Mouse (Mus musculus): ENCODE data around the gene 4931428F04Rik.
A peak's percentile ranks its signal among the peaks of the same experiment; 100 is the strongest.
"Not testable (repeated sequence)": the region's sequence is repeated elsewhere in the genome, so short reads cannot be mapped to it uniquely, and the experiment has no call there.

4931428F04Rik gene

GRCm38 (mm10) chr8:105307670-105308069, 18.0 kb upstream of the 4931428F04Rik start:
- DNase-seq (ENCODE audit: low read depth, low spot score), result no peak

- DNase-seq (ENCODE audit: low read depth, low spot score), result no peak
Measured at GRCm38 (mm10) chr8:105306146-105306691, 16.6 kb upstream of the 4931428F04Rik start.

- no peak for DNase-seq (ENCODE audit: low read depth, low spot score)
Measured at GRCm38 (mm10) chr8:105305211-105306145, 15.8 kb upstream of the 4931428F04Rik start, which contains the start of gene Elmo3. Gene Elmo3, plus strand, starts transcription at chr8:105305601.

GRCm38 (mm10) chr8:105304325-105305210, 14.9 kb upstream of the 4931428F04Rik start:
- DNase-seq (ENCODE audit: low read depth, low spot score), result no peak

GRCm38 (mm10) chr8:105303874-105304273, 14.2 kb upstream of the 4931428F04Rik start:
- no peak for DNase-seq (ENCODE audit: low read depth, low spot score)

DNA sequence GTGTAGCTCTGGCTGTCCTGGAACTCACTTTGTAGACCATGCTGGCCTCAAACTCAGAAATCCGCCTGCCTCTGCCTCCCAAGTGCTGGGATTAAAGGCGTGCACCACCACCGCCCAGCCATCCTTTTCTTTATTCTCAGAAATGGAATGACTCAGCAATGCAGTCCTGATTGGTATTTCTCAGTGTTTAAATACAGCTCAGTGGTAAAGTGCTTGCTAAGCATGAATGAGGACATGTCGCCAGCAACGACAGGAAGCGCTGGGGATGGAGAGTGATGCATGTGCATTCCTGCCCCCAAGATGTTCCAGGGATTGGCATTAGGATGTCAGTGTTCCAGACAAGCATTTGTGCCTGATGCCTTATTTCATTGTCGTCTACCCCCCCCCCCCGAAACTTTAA, 13.7 kb upstream of the 4931428F04Rik start:
- DNase-seq (ENCODE audit: low read depth, low spot score), result no peak

GRCm38 (mm10) chr8:105299962-105300361, 10.3 kb upstream of the 4931428F04Rik start:
- DNase-seq (ENCODE audit: low read depth, low spot score), result peak; percentile 84

DNA sequence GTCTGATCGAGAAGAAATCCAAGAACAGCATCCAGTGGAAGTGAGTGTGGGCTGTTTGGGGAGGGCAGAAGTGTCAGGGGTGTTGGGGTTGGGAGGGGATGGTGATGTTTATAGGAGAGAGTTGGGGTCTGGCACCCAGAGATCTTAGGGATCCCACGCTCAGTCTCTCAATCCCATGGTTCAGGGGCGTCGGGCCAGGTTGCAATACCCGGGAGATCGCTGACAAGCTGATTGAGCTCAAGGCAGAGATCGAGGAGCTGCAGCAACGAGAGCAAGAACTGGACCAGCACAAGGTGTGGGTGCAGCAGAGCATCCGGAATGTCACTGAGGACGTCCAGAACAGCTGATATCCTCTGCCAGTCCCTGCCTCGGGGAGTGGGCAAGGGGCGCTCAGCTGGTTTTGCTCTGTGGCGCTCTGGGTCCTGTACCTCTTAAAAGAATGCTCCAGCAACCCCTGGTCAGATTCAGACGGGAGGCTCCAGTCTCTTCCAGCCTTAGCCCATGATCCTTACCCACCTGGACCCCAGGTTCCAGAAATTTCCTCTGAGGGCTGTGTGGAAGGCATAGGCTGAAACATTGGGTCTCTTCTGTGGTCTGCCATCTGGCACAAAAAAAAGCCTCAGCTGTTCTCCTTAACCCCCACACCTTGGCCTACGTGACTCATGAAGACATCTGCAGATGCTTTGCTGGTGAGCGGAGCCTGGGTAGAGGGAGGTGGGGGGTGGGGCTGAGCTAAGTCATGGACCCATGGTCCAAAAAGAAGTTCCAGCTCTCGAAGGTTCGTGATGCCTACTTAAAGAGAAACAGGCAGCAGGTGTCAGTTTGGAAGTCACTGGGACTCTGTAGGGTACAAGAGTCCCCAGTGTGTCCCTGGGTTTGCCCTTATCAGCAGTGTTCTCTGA, 8.9 kb upstream of the 4931428F04Rik start:
- DNase-seq (ENCODE audit: low read depth, low spot score), result no peak

GRCm38 (mm10) chr8:105297511-105298192, 8.0 kb upstream of the 4931428F04Rik start, which contains the start of gene E2f4:
Gene E2f4, plus strand, starts transcription at chr8:105297663.
- DNase-seq (ENCODE audit: low read depth, low spot score), result peak; percentile 78

GRCm38 (mm10) chr8:105295895-105296573, 6.4 kb upstream of the 4931428F04Rik start, which contains the start of gene Exoc3l:
Gene Exoc3l, minus strand, starts transcription at chr8:105296101.
- no peak for DNase-seq (ENCODE audit: low read depth, low spot score)

- no peak for DNase-seq (ENCODE audit: low read depth, low spot score)
Measured at GRCm38 (mm10) chr8:105295256-105295655, 5.6 kb upstream of the 4931428F04Rik start.

DNA sequence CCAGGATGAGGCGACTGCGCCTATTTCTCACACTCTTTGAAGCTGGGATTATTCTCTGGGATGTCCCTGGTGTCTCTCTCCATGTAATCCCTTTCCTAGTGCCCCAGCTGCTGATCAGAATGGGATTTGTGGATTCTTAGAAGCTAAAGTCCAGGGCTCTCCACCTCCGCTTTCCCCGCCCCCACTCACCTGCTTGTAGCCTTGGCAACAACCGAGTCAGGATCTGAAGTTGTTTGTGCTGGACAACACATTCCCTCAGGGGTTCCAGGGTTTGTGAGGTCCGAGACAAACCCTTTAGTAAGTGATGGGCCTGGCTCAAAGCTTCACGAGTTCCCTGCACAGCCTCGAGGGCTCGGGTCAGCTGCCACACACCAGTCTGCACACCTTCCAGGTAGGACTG, 5.1 kb upstream of the 4931428F04Rik start:
- no peak for DNase-seq (ENCODE audit: low read depth, low spot score)

DNA sequence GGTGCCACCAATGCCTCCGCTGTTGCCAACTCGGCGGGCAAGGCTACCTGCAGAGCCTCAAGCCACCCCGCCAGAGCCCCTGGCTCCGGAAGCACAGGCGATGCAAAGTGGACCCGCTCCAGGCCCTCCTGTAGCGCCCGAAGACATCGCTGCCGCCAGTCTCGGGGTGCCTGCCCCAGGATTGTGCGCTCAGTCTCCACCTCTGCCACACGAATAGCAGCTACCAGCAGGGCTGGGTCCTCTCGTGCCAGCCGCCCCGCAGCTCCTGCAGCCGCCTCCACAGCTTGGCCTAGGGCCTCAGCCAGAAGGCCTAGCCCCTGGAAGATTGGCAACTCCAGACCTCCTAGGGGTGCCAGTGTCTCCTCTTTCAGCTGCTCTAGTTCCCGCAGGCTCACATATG, 3.7 kb upstream of the 4931428F04Rik start:
- DNase-seq (ENCODE audit: low read depth, low spot score), result no peak

DNA sequence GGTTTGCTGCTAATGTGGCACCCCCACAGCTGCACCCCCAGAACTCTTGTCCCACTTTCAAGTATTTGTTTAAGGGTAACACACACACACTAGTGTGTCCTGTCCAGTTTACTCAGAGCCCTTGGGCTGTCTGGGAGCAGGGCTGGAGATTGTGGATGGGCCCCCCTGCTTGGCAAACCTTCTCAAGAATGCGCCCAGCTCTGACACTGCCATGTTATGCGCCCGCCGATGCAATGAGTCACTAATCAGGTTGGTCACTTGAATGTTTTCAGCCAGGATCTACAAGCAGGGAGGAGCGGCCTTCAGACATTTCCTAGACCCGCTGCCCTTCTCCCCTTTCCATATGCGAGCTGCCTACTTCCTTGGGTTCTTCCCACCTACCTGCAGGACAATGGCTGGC, 2.8 kb upstream of the 4931428F04Rik start:
- DNase-seq (ENCODE audit: low read depth, low spot score), result no peak

- DNase-seq (ENCODE audit: low read depth, low spot score), result not testable (repeated sequence)
Measured at GRCm38 (mm10) chr8:105291802-105292201, 2.1 kb upstream of the 4931428F04Rik start.

DNA sequence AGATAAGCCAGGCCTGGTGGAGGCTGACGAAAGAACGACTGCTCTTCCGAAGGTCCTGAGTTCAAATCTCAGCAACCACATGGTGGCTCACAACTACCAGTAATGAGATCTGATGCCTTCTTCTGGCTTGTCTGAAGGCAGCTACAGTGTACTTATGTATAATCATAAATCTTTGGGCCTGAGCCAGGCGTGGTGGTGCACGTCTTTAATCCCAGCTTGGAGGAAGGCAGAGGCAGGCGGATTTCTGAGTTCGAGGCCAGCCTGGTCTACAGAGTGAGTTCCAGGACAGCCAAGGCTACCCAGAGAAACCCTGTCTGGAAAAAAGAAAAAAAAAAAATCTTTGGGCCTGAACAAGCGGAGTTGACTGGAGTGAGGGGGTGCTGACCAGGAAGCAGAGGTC, 1.7 kb upstream of the 4931428F04Rik start:
- not testable (repeated sequence) for DNase-seq (ENCODE audit: low read depth, low spot score)

DNA sequence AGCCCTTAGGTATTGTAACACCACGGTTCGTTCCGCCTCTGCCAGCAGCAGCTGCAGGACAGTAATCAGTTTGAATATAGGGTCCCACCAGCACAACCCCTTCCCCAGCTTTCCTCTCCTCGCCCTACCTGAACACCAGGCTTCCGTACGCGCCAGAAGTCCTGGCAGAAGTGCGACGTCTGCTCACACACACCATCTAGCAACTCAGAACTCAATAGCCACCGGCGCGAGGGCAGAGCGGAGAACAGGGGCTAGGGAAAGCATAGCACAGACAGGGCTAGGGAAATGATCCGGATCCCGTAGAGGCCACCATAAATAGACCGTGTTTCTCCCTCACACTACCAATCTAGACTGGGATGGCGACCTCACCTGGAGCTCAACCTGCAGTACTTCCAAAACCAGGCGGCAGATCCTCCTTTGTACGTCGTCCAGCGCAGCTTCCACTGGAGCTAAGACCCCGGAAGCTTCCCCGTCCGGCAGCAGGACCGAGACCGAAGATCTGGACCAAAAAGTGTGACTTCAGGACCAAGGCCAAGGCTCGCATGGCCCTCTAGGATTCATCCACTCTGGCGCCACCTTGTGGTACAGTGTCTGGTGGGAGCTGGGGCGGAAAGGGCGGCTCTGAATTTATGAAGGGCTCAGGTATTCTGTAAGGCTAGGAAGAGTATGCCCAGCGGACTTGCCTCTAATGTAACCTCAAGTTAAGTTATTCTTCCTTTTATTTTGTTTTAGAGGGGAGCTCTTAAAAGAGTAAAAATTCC, 1.1 kb upstream of the 4931428F04Rik start:
- peak; percentile 79 for DNase-seq (ENCODE audit: low read depth, low spot score)

DNA sequence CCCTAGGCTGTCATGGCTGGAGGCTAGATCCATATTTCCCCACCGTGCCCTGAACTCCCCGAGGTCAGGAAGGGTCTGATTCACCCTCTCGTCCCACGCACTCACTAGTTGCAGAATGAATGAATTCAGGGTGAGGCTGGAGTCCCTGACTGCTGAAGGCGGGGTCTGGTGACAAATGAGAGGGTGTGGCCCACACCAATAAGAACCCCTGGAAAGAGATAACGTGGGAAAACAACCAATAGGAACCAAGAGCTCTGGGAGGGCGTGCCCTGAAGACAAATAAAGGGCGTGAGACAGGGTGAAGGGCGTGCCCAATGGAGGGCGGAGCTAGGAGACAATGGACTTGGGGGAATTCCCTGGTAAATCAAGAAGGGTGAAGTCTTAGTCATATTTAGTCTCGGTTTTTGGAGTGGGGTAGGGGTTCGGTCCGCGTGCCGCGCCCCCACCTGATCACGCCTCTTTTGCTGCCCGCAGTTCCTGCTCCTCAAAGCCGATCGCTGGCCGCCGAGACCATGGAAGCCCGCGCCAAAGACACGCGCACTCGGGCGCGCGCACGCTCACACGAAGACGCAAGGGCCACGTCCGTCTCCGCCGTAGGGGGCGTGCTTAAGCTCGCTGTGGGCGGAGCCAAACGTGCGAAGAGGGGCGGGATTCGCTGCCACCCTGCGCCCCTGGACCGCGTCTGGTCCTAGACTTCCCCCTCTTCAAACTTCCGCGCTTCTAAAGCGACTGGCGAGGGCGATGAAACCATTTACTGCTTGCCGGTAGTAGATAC, 519 bp downstream of the 4931428F04Rik start:
- no peak for DNase-seq (ENCODE audit: low read depth, low spot score)

All from c-Kit-negative CD71-positive TER-119-positive erythroid progenitor cells, embryonic 14.5 days (primary cell).